Mouse (Mus musculus) neural tube, embryonic 11.5 days (tissue): Measurements from ENCODE around the gene Lrfn1. TPM values are rescaled to one million over a fixed set of nuclear protein-coding genes. Genes with fewer than 3 reads are reported as not detected.

Experiments
- ATAC-seq: fragments of 200-750 bp; cut with Nextera tagmentation; 2 replicates; pipeline ENCODE4 v1.8.0; 2017; ENCODE audit warnings: moderate number of reproducible peaks, mild to moderate bottlenecking, moderate TSS enrichment, moderate library complexity; ENCODE audit not compliant: insufficient read depth, low FRiP score, low TSS enrichment
- DNase-seq: peaks from one replicate; pipeline ENCODE4 v3.0.0-alpha.2; 2015; ENCODE audit warnings: low spot score
- H3K27ac ChIP-seq: fragments of 300-500 bp; sonication (generic); 2 replicates; pipeline ENCODE4 v1.5.1; 2014; ENCODE audit warnings: low read depth, mild to moderate bottlenecking, low read length
- H3K27me3 ChIP-seq: fragments of 300-500 bp; sonication (generic); 2 replicates; pipeline ENCODE4 v1.6.1; 2014; ENCODE audit warnings: mild to moderate bottlenecking, low read length, mixed read lengths; ENCODE audit not compliant: control insufficient read depth, insufficient read depth
- H3K36me3 ChIP-seq: fragments of 300-500 bp; sonication (generic); 2 replicates; pipeline ENCODE4 v1.6.1; 2014; ENCODE audit warnings: mild to moderate bottlenecking, low read length, moderate library complexity, mixed read lengths; ENCODE audit not compliant: control insufficient read depth, insufficient read depth
- H3K4me1 ChIP-seq: fragments of 300-500 bp; sonication (generic); 2 replicates; pipeline ENCODE4 v1.6.1; 2014; ENCODE audit warnings: low read length, mixed read lengths; ENCODE audit not compliant: control insufficient read depth, insufficient read depth
- H3K4me2 ChIP-seq: fragments of 300-500 bp; sonication (generic); 2 replicates; pipeline ENCODE4 v1.6.1; 2014; ENCODE audit warnings: low read depth, mild to moderate bottlenecking, moderate library complexity
- H3K4me3 ChIP-seq: fragments of 300-500 bp; sonication (generic); 2 replicates; pipeline ENCODE4 v1.5.1; 2014; ENCODE audit warnings: low read depth, low read length
- H3K9ac ChIP-seq: fragments of 300-500 bp; sonication (generic); 2 replicates; pipeline ENCODE4 v1.6.1; 2014; ENCODE audit warnings: mild to moderate bottlenecking, low read length
- H3K9me3 ChIP-seq: fragments of 300-500 bp; sonication (generic); 2 replicates; pipeline ENCODE4 v1.6.1; 2016; ENCODE audit warnings: low read length; ENCODE audit not compliant: control insufficient read depth
- WGBS: fragments of 180-500 bp; shearing (Covaris S2); extraction: QIAGEN DNeasy Blood & Tissue Kit; methylation state at CpG from one replicate; pipeline ENCODE4 v1.1.7; 2014; 5-methylcytosine and 5-hydroxymethylcytosine counted together
- polyA plus RNA-seq: library from polyadenylated mRNA; unstranded; fragments of >200 nt; fragmentation: Nextera tagmentation; extraction: Ambion mirVana; gene quantifications from 2 replicates; pipeline ENCODE4 v1.2.1, GENCODE M21; 2014

The Lrfn1 gene
- polyA plus RNA-seq, 1 experiment from 2014 or later = 9.9 TPM

DNA sequence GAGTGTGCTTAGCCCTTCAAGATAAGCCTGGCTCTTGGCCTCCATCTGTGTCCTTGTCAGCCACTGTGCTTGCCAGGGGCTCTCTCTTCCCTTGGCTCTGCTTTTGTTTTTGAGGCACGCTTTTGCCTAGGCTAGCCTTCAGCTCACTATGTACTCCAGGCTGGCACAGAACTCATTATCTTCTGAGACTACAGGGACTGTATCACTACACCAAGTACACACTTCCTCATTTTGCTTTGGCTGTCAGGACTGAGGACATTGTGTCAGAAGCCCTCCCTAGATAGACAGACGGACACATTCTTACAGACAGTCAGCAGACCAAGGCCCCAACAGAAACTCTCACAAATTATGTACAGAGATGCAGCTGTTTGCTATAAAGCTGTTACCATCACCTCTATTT, 11.0 kb downstream of the Lrfn1 start:
- H3K4me3 ChIP-seq = no peak overlapping the region
- H3K9ac ChIP-seq = no peak overlapping the region
- peaks cover 7% of the 10 kb centered on the region for H3K27me3 ChIP-seq
- no peak for DNase-seq
- H3K36me3 ChIP-seq = peaks cover 27% of the 10 kb centered on the region
- WGBS = 94% methylated on average over 2 of the region's 2 CpGs
- ATAC-seq = no peak
- peaks cover 11% of the 10 kb centered on the region; the same call in 1 of the 2 replicates for H3K4me1 ChIP-seq
- no peaks in the 10 kb centered on the region for H3K9me3 ChIP-seq
- no peak overlapping the region for H3K27ac ChIP-seq
- H3K4me2 ChIP-seq = no peak overlapping the region

DNA sequence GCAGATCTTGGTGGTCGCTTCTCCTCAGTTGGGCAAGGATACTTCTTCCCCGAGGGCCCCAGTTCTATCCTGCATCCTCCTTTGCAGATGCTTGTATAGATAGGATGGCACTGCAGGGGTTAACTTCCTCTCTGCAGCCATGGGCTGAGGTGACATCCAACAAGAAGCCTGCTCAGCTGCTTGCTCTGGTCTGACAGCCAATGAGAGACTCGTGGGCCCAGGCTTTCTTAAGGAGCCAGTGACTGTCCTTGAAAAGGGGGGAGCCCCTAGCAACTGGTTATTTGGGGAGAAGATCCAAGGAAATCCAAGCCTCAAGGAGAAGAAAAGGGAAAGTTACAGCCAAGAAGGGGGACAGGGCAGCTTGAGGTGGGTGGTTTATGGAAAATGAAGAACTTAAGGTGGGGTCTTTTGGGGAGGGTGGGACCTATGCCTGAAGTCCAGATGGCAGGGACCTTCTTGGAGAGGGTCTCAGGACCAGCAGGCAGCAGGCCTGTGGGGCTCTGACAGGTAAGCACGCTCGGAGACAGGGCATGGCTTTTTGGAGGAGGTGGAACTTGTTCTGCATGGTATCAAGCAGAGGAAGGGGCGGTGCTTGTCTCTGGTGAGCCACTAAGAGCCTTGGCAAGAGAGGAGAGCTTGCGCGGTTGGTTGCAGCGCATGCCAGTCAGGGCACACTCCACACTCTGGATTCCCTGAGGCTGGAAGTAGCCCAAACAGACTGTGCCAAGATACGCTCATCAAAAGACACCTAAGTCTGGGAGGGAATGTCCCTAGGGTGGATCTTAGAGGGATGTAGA, 12.8 kb downstream of the Lrfn1 start:
- peaks cover 14% of the 10 kb centered on the region for H3K36me3 ChIP-seq
- H3K4me1 ChIP-seq = peaks cover 11% of the 10 kb centered on the region; the same call in 1 of the 2 replicates
- no peak overlapping the region for H3K4me2 ChIP-seq
- WGBS = 69% methylated on average over 10 of the region's 10 CpGs
- no peak overlapping the region for H3K4me3 ChIP-seq
- H3K27me3 ChIP-seq = peaks cover 7% of the 10 kb centered on the region
- H3K9ac ChIP-seq = no peak overlapping the region
- no peak for DNase-seq
- H3K27ac ChIP-seq = no peak overlapping the region
- no peak for ATAC-seq
- H3K9me3 ChIP-seq = no peaks in the 10 kb centered on the region

DNA sequence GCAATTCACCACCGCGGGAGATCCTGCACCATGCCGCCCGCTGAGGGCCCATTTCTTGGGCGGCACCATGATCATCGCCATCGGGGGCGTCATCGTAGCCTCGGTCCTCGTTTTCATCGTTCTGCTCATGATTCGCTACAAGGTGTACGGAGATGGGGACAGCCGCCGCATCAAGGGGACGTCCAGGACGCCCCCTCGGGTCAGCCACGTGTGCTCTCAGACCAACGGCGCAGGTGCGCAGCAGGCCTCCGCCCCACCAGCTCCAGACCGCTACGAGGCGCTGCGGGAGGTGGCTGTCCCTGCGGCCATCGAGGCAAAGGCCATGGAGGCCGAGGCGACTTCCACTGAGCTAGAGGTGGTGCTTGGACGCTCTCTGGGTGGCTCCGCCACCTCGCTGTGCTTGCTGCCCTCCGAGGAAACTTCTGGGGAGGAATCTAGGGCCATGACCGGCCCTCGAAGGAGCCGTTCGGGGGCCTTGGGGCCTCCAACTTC, 15.0 kb downstream of the Lrfn1 start:
- 0 out of 2 replicates have a peak, but pooled peaks have one; percentile 18 for ATAC-seq
- Histone ChIP-seq H3K4me1 (peaks cover 11% of the 10 kb centered on the region; the same call in 1 of the 2 replicates), H3K4me3 (peak overlapping the region; percentile 44), H3K36me3 (peaks cover 6% of the 10 kb centered on the region), H3K27ac (no peak overlapping the region), H3K4me2 (peak overlapping the region; percentile 80), H3K9me3 (no peaks in the 10 kb centered on the region), H3K9ac (peak overlapping the region; percentile 61), H3K27me3 (peaks cover 7% of the 10 kb centered on the region)
- peak; percentile 43 for DNase-seq
- 19% methylated on average over 39 of the region's 40 CpGs for WGBS

DNA sequence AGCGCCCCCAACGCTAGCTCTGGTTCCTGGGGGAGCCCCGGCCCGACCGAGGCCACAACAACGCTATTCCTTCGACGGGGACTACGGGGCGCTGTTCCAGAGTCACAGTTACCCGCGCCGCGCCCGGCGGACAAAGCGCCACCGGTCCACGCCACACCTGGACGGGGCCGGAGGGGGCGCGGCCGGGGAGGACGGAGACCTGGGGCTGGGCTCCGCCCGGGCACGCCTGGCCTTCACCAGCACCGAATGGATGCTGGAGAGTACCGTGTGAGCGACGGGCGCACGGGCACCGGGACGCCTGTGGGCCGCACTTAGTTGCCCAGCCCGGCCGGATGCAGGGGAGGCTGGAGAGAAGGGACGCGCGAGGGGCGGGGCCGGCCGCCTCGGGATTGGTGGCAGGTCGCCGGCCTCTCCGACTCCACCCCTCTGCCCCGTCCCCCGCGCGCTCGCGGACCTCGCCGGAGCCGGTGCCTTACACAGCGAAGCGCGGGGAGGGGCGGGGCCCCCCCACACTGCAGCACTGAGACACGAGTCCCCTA, 15.5 kb downstream of the Lrfn1 start:
- peak overlapping the region; percentile 80 for H3K4me2 ChIP-seq
- ATAC-seq (peak; percentile 67), DNase-seq (peak; percentile 76)
- H3K9ac ChIP-seq = peak overlapping the region; percentile 61
- H3K4me1 ChIP-seq = peaks cover 11% of the 10 kb centered on the region; the same call in 1 of the 2 replicates
- H3K36me3 ChIP-seq = peaks cover 5% of the 10 kb centered on the region
- under 1% methylated on average over 58 of the region's 63 CpGs for WGBS
- H3K4me3 ChIP-seq = peak overlapping the region; percentile 44
- H3K27me3 ChIP-seq = peaks cover 7% of the 10 kb centered on the region
- no peak overlapping the region for H3K27ac ChIP-seq
- no peaks in the 10 kb centered on the region for H3K9me3 ChIP-seq

DNA sequence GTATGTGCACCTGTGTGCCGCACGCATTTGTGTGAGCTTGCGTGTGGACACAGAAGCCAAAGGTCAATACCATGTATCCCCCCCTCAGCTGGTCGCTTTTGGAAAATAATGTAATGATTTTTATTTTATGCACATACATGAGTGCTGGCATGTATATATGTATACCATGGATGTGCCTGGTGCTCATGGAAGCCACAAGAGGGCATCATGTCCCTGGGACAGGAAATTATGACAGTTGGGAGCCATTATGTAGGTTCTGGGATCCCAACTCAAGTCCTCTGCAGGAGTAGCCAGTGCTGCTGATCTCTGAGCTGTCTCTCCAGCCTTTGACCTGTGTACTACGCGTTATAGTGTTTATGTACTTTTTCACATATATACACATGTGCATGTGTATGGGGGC, 24.4 kb downstream of the Lrfn1 start:
- H3K4me2 ChIP-seq = no peak overlapping the region
- H3K36me3 ChIP-seq = no peaks in the 10 kb centered on the region
- no peaks in the 10 kb centered on the region for H3K4me1 ChIP-seq
- no peaks in the 10 kb centered on the region for H3K27me3 ChIP-seq
- H3K9ac ChIP-seq = no peak overlapping the region
- no peak overlapping the region for H3K4me3 ChIP-seq
- WGBS = 88% methylated on average over 6 of the region's 6 CpGs
- ATAC-seq = no peak
- no peaks in the 10 kb centered on the region for H3K9me3 ChIP-seq
- no peak for DNase-seq
- no peak overlapping the region for H3K27ac ChIP-seq

DNA sequence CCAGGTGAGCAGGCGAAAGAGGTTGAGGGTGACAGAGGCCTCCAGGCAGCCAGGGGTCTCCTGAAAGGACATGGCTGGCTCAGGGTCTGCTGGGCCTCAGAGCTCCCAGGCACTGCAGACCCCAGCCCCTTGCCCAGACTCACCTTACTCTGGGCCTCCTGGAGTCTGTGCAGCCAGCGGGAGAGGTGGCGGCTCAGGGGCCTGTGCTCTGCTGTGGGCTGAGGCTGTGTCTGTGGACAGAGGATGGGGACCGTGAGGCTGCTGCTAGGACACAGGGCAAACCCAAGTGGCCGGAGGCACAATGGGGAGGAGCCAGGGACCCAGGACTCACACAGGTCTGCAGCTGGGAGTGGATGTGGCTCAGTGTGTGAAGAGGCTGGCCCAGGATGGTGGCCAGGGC, 25.6 kb downstream of the Lrfn1 start:
- Histone ChIP-seq H3K27ac (no peak overlapping the region), H3K4me2 (no peak overlapping the region), H3K4me3 (no peak overlapping the region), H3K4me1 (no peaks in the 10 kb centered on the region), H3K9ac (no peak overlapping the region), H3K9me3 (no peaks in the 10 kb centered on the region), H3K27me3 (no peaks in the 10 kb centered on the region), H3K36me3 (no peaks in the 10 kb centered on the region)
- DNase-seq = no peak
- WGBS = 87% methylated on average over 5 of the region's 5 CpGs
- ATAC-seq = no peak

DNA sequence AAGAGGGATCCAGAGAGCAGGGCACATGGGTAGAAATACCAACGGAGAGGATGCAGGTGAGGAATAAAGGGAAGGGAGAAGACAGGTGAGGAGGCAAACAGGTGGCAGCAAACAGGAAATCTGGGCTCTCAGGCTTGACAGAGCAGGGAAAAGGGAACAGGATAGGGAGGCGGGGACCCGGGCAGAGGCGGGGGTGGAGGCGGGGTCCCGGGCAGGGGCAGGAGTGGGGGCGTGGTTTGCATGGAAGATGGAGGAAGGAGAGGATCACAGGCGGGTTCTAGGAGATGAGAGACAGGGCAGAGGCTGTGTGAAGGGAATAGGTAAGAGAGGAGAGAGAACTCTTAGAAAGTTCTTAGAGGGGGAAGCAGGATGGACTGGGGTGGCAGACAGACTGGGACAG, 27.1 kb downstream of the Lrfn1 start:
- no peaks in the 10 kb centered on the region for H3K9me3 ChIP-seq
- H3K4me2 ChIP-seq = no peak overlapping the region
- H3K9ac ChIP-seq = no peak overlapping the region
- 9% methylated on average over 8 of the region's 8 CpGs for WGBS
- H3K27me3 ChIP-seq = no peaks in the 10 kb centered on the region
- H3K4me1 ChIP-seq = no peaks in the 10 kb centered on the region
- no peaks in the 10 kb centered on the region for H3K36me3 ChIP-seq
- no peak for ATAC-seq
- no peak overlapping the region for H3K4me3 ChIP-seq
- no peak overlapping the region for H3K27ac ChIP-seq
- DNase-seq = no peak

DNA sequence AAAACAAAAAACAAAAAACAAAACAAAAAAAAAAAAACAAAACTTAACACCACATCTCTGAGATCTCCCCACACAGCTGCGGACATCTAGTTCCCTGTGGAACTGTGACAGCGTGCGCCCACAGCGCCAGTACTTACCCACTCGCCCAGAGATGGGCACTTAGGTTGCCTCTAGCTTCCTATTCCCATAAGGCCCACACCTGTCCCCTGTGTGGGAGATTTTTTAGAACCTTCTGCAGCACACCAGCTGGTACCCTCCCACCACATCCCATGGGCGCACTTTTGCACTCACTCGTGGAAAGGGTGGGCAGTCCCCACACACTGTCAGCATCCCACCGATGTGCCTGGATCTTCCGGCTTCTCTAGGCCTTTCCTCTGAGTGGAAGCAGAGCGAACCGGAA, 31.1 kb downstream of the Lrfn1 start:
- no peak overlapping the region for H3K4me2 ChIP-seq
- 87% methylated on average over 11 of the region's 11 CpGs for WGBS
- H3K9me3 ChIP-seq = no peaks in the 10 kb centered on the region
- no peak overlapping the region for H3K9ac ChIP-seq
- no peak overlapping the region for H3K27ac ChIP-seq
- DNase-seq (no peak), ATAC-seq (no peak)
- no peaks in the 10 kb centered on the region; the same call in 1 of the 2 replicates for H3K4me1 ChIP-seq
- H3K27me3 ChIP-seq = peaks cover 1% of the 10 kb centered on the region
- no peaks in the 10 kb centered on the region for H3K36me3 ChIP-seq
- H3K4me3 ChIP-seq = no peak overlapping the region

DNA sequence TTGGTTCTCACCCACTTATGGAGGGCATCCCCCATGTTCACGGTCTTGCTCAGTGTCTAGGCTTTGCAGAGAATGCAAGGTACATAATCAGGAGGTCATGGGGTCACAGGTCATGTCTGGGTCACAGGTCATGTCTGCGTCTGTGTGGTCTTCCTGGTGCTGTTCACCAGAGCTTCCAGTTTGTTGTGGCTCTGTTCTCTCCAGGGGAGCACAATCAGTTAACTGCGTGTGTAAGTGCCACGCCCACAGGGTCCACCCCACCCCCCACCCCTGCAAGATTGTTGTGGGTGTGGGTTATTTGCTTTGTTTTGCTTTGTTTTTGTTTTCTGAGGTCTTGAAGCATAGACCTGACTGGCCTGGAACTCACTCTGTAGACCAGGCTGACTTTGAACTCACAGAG, 32.4 kb downstream of the Lrfn1 start:
- no peak for DNase-seq
- H3K27ac ChIP-seq = no peak overlapping the region
- no peaks in the 10 kb centered on the region for H3K9me3 ChIP-seq
- H3K36me3 ChIP-seq = no peaks in the 10 kb centered on the region
- no peak overlapping the region for H3K4me2 ChIP-seq
- no peak overlapping the region for H3K9ac ChIP-seq
- no peak for ATAC-seq
- H3K27me3 ChIP-seq = peaks cover 3% of the 10 kb centered on the region
- H3K4me3 ChIP-seq = no peak overlapping the region
- WGBS = 19% methylated on average over 4 of the region's 4 CpGs
- no peaks in the 10 kb centered on the region; the same call in 1 of the 2 replicates for H3K4me1 ChIP-seq
